Mouse (Mus musculus) ovary, postnatal 36 days (tissue): ENCODE results near the gene Trio.

ENCODE experiments used
- DNase-seq: peaks from one replicate; pipeline ENCODE4 v3.0.0; 2022; ENCODE audit warnings: low spot score, mixed read lengths

The Trio gene

DNA sequence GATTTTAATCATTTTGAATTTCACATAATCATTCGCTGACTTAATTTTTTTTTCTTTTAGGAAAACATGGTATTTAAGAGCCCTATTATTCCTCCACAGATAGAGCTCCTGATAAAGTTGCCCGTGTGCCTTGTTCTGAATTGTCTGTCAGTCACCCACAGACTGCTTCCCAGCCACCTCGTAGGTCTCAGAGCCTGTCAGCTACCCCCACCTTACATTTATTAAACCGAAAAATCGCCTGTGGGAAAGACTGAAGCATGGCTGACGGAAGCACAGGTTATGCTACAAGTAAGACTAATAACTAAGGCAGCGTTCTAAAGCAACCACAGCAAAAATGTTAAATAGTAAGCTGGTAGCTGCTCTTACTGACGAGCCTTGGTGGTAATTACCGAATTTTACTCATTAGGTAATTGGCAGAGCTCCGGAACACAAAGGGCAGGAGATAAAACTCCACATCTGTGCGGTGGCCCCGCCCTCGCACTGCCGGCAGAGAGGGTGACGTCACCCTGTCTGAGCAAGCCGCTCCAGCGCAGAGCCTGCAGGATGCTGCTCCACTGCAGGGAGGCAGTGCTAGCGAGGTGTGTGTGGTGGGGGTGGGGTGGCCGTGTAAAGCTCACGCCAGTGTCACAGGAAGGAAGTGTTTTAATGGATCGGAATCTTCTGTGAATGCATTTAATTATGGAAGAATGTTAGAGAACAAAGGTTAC, 102.2 kb downstream of the Trio start:
- peak; percentile 59 for DNase-seq

DNA sequence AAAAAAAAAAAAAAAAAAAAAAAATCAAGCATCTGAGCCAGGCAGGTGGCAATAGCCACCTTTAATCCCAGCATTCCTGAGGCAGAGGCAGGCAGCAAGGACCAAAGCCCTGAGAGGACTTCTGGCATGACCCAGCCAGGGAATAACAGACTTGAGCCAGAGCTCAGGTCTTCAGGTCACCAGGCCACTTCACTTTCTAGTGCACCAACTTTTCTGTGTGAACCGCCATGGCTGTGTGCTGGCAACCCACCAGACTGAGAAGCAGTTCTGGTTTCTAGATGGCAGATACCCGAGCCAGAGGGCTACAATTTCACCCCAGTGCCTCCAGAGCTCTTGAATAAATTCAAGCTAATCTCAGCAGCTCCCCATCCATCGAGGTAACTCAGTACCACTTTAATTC, 104.9 kb downstream of the Trio start:
- DNase-seq, result no peak

DNA sequence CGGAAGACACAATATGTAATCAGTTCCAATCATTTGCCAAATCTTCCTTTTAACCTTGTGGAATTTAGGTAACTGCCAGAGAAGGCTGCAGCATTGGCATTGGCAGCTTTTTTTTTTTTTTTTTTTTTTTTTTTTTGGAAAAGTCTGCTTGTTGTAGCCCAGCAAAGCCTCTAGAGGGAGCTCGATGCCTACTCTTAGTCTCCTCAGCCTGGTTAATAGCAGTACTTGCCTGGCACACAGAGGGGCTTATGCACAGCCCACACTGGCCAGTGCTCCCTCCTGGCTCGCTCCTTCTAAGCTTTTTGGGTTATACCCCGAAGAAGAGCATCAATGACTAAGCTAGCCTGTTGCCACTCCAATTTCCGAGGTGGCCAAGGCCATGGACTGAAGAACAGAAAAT, 106.1 kb downstream of the Trio start:
- peak; percentile 30 for DNase-seq

DNA sequence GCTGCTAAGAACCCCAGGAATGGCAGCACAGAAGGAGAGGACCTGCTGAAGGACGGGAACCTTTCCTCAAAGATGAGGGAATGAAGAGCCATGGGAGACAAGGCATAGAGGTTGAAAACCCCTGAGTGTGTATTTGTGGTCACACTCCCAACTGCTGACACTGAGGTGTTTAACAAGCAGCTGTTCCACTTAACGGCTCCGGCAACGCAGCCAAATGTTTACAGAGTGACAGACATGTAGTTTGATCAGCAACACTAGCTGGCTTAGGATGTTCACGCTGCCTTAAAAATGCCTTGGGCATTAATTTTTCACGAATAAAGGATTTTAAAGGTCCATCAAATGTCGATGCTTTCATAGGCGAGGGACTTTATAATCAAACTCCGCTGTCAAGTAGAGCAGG, 106.8 kb downstream of the Trio start:
- no peak for DNase-seq

DNA sequence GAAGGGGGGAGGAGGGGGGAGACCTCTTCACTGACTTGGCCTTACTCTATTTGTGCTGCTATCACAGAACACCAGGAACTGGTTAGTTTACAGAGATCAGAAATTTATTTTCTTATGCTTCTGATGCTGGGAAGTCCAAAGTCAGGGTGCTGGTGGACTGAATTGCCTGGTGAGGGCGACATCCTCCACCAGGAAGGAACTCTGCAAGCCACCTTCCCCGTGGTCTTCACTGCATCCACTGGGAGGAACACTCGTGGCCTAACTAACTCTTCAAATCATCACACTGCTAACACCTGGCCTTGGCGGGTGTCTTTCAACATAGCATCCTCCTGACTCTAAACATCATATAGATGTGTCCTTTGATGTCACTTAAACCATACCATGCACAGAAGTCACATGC, 109.4 kb downstream of the Trio start:
- no peak for DNase-seq

DNA sequence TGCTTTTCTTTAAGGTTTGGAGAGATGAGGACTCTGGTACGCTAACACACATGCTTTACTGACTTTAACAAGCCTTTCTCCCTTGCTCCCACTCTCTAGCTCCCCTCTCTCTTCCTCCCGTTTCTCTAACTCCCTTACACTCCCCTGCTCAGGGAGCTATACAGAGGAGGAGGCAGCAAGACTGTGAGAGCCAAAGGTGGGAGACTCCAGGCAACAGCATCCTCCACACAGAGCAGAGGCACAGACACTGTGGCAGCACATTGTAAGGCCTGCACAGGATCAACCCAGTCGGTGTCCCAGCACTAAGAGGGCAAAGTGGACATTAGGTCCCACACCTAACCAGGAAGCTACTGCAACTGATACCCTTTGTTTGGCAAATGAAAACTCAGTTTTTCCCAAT, 112.6 kb downstream of the Trio start:
- DNase-seq, result no peak

DNA sequence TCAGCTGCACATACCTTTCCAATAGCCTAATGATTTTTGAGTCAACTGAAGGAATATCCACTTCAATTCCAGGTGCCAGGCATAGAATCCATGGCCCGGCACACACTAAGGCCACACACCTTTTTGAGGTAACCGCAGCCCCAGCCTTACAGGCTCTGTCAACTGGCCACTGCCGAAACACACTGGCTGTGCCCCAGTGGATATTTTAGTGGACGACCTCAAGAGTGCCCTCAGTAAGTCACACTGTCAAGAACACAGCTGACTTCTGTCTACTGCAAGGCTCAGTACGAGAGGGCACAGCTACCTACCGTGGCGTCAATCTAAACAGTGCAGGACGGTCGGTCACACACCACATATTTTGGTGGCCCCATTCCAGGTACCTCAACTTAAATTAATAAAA, 114.5 kb downstream of the Trio start:
- DNase-seq, result no peak

DNA sequence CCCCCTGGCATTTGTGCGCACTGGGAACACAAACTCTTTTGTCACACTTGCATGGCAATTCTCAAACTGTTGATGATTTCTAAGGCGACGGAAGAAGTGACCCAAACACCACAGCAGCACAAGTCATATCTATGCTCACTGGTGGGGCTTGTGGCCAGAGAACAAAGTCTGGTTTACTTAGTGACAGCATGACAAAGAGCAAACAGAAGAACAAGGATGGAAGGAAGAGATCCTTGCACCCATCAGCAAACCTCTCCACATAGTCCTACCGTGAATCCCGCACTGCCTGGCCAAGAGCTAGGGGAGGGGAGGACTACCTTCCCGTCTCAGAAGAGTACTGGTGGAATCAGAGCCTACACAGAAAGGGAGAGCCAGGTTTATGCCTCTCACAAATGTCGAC, 115.5 kb downstream of the Trio start:
- DNase-seq, result no peak

DNA sequence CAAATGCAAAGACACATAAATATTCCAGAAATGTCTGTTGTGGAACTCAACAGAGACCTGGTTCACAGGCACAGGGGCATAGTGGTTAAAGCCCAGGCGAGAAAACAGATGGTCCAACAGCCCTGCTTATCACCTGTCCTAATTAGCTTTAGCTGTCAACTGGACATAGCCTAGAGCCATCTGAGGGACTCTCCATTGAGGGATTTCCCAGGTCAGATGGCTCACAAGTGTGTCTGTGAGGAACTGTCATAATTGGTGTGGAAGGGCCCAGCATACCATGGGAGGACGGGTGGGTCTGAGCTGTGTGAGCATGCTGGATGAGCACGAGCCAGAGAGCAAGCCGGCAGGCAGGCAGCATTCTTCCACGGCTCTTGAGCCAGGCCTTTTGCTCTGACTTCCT, 118.0 kb downstream of the Trio start:
- no peak for DNase-seq

DNA sequence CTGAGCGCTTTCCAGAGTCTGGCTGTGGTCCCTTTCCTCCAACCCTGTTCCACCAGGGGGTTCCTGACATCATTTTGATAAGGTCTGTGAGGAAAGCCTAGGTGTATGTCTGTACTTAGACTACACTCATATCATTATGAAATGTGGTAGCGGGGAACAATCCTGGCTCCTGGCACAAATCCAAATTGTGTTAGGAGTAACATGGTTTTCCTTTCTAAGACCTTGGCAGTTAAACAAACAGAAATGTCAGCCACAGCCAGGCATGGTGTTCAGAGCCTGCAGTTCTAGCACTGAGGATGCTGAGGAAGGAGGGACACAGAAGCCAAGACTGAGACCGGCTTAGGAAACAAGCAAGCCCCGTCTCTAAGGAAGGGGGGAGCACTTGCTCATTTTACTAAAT, 119.2 kb downstream of the Trio start:
- no peak for DNase-seq

DNA sequence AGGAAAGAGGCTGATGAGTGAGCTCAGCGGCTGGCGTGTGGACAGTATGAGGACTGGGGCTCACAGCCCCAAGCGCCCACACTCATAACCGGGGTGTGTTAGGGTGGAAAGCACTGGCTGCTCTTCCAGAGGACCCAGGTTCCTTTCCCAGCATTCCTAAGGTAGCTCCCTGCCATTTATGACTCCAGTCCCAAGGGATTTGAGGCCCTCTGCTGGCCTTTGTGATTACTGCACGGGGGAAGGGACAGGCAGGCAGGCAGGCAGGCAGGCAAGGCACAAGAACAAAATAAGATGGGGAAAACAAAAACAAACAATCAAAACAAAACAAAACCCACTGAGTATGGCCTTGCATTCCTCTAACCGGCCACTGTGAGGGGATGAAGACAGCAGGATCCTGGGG, 120.3 kb downstream of the Trio start:
- peak; percentile 43 for DNase-seq

DNA sequence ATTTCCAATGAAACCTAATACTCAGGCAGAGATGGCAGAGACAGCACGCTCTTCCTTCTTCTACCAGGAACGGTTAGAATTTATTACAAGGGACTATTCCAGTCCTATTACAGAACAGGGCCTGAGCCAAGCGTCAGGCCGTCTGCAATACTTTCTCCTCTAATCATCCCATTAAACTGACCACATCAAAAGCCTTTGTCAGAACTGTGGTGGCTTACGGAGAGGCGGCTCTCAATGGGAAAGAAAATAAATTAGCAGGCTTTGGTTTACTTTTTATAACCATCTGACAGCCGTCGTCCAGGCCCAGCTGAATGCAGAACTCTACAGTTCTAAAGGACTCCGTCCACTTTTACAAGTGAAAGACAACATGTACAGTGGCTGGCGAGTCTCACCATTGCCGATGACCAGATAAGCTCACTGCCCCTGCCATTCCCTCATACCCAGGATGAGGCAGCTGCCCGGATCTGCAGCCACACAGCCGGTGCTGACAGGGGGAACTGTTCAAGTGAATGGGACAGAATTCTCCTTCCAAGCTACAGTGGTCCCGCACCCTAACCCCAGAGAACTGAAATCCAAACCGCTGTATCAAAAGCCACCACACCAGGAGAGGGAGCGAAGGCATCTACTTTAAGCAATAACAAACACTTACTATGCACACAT, 121.2 kb downstream of the Trio start:
- DNase-seq, result no peak

DNA sequence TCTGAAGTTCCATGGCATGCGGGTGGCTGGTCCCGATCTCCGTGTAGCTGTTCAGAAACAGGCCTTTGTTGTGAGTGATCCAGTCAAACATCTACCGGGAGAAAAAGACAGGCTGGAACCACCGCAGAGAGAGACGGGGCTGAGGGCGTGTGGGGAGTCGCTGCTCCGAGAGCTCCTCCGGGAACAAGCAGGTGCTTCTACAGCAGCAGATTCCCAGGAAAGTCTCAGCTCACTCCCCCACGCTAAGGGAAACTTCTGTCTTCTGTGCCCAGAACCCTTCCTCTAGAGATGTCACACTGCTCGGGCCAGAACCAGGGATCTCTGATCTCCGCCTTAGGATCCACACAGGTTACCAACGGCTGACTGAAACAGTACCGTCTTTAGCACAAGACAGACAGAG, 124.4 kb downstream of the Trio start:
- no peak for DNase-seq

DNA sequence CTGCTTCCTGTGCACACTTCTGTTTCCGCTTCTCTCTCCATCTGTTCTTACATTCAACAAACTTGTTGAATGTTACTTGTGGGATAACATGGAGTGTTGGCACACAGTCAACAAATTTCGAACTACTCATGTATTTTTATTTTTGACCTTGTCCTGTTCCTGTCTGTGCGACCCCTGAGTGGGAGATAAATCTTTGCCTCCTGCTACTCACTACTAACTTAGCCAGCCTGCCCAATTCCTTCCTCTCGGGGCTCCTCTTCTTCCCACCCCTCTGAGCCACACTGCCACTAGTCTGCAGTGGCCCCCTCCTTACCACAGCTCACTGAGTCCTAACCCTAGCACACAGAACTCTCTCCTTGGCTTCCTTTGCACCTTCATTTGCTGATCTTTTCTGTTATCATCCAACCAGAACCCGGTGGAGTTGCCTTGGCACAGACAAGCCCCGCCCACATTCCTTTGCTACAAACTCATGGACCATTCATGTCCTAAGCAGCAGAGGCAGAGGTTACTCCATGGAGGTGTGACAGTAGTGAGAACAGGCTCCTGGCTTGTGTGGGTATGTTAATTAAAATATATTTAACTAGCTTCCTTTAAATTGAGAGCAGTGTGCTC, 126.7 kb downstream of the Trio start:
- DNase-seq, result no peak

DNA sequence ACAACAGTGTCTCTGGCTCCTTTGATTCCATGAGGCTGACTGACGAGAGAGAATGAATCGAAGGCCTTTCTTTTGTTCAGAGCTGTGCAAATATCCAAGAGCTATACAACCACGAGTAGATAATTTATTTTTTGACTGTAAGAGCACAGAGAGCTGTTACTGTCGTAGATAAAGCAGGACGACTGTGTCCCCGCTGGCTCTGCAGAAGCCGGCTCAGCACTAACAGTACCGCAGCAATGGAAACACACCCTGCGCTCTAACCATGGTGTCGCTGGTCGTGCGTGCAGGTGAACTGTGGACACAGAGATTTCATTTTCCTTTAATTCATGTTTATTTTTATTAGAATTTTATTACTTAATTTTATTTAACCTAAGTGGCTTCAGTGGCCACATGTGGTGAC, 131.5 kb downstream of the Trio start:
- no peak for DNase-seq

DNA sequence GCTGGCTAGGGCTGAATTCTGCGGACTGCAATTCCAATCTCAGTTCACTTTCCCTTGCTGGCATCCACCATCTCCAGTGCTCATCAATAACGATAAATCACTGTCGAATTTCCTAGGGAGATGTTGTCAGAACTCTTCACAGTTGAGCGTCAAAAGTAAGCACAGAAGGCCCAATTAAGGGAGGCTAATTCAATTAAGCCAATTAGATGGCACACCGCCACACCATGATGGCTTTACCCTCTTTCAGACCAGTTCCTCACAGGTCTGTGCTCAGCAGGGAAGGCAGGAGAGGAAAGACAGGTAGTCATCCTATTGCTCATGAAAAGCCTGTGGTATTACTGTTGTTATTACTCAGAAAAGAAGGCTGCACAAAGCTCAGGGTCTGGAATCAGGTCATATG, 133.6 kb downstream of the Trio start:
- no peak for DNase-seq

DNA sequence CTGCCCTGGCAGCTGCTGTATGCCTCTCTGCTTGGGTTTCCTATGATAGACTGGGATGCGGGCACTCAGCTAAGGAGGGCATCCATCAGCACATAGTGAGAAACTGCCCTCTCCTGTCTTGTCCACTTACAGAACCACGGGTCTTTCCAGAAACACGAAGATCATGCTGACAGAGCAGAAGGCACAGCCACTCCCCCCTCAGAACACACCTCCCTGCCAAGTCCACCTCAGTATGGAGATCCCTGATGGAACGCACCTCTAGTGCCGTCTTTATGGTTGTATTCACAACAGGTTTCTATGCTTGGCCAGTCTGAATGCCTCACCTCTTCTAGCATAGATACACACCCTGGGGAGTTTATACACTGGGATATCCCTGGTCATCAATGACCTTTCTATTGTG, 135.0 kb downstream of the Trio start:
- DNase-seq, result no peak

DNA sequence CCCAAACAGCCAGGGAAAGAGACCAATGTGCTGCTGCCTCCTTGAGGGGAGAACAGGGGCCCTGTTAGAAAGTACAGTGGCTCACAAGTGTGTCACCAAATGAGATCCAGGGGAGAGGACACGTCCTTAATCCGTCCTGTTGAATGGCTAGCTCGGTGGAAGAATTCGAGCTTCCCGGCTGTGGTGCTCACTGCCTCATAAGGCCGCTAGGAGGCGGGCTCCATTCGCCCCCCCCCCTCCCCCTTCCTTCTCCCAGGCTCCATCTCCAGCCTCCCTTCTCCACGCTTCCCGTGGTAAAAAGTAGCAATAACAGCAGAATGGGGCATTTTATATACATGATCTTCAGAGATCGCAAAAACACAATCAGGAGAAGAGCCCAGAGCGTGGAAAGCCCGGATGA, 137.5 kb downstream of the Trio start:
- no peak for DNase-seq

DNA sequence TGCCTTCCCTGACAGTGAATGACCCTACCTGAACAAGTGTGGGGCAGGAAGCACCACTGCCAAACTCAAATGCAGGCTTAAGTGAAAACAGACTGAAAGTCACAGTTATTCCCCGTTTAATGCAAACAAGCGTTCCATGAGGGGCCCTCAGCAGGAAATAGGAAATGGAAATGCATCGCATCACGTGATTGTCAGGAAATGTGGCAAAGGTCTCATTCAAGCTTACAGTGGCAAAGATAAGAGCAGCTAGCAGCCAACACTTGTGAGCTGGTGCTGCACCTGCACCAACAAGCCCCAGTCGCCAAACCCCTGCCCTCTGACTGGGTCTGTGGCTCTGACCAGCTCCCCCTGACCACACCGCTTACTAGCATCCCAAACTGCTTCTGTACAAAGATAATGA, 138.7 kb downstream of the Trio start:
- DNase-seq, result no peak

DNA sequence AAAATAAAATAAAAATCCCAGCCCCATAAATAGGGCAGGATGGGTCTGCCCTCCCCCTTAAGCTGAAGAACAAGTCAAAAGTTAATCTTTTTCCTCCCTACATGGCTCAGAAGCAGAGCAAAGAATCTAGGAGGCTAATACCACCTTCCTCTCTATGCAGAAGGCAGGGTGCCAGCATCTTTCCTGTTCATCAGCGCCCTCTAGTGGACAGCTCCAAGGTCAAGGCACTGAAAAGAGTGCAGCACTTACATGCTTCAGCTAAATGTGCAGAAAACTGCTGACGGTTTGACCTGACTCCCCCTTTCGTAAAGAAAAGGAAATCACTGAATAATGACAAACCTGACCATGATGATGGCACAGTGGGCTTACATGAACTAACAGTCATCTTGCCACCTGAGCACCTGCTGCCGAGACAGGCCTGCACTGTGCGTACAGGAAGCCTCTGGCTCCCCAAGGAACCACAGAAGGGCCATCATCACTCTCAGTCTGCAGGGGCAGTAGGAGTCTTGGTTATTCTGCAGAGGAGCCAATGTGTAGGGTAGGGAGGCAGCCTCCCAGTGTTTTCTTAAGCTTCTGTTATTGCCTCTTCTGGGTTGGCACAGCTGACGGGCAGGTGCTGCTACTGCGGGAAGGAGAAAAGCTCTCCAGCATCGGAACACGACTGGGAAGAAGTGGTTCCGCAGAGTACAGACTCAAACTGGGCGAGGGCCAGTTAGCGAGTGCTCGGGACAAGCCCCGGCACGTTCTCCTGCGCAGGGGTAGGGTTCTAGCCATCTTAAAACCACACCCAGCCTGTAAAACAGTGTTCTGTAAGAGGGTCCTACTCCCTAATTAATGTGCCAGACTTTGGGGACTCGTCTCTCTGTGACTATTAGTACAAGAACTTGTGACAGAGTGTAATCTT, 141.0 kb downstream of the Trio start:
- peak; percentile 74 for DNase-seq

DNA sequence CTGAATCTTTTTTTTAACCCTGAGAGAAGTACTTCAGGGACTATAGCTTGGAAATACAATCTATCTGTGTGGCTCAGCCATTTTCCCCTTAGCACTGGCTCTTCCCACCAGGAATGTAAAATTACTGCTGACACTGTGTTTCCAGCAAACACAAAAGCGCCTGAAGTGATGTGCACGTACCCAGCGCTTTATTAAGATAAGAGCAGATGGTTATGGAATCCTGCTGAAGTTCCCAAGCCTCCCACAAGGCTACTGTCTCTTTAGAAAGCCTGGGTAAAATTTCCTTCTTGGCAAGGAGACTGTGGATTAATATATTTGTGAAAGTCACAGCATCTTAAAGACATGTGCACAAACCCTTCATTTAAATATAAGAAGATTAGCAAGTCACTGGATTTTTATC, 141.8 kb downstream of the Trio start:
- DNase-seq, result no peak

DNA sequence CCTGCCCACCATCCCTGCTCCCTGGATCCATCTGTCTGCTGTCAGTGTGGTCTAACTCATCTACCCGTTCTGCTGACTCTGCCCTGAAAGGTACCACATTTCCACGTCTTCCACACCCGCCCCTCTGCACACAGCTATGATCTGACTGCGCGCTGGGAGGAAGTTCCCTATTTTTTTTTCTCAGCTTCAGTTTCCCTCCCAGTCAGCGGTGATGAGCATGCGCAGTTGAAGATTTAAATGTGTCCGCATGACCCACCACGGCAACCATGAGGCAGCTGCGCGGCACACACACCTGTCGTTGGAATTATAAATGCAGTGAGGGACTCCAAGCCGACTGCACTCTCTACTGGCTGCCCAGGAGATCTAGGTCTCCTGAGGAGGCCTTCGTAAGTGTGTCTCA, 142.8 kb downstream of the Trio start:
- no peak for DNase-seq

DNA sequence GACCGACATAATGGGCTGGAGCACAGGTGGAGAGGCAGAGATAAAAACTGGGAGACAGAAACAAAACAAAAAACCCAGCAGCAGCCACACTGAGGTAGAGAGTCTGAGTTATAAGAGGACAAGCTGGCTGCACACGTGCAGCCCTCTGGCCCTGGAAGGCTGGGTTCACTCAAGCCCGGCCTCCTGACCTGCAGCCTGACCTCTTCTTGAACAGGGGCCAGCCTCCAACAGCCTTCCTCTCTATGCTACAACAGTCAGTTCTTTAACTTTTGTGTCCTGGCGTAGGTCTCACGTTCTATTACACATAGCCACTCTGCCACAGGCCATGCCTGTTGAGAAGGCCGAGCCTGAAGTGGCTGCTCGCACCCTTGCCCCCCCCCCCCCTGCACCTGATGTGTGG, 147.8 kb downstream of the Trio start:
- DNase-seq, result no peak
